Mouse (Mus musculus) CD4-positive, CD25-positive, alpha-beta regulatory T cell, adult 2 months (primary cell): Measurements from ENCODE around the gene Tcea3.

Source experiments
- DNase-seq: peaks from one replicate; pipeline ENCODE4 v3.0.0-alpha.2; 2012; ENCODE audit warnings: low read depth, low spot score

Tcea3 gene

GRCm38 (mm10) chr4:136317667-136318066 lies 70.1 kb downstream of the Tcea3 start:
- no peak for DNase-seq

- DNase-seq: no peak
Observed at GRCm38 (mm10) chr4:136320016-136320415, 72.5 kb downstream of the Tcea3 start.

- peak; percentile 18 for DNase-seq
Observed at GRCm38 (mm10) chr4:136324226-136324625, 76.7 kb downstream of the Tcea3 start.
